Mouse (Mus musculus) MEL (cell line): Measurements from ENCODE around the gene Synpo2l. TPM values are rescaled to one million over a fixed set of nuclear protein-coding genes. Genes with fewer than 3 reads are reported as not detected.

Experiments used
- DNase-seq: peaks from one replicate; pipeline ENCODE4 v3.0.0; 2011; ENCODE audit warnings: low read depth, low spot score
- H3K27ac ChIP-seq: 2 replicates; pipeline ENCODE4 v1.5.1; 2012; ENCODE audit warnings: low read depth, mild to moderate bottlenecking, control low read depth, low read length, moderate library complexity; ENCODE audit not compliant: control insufficient read depth
- H3K27me3 ChIP-seq, 2 experiments: fragments of 150-350 bp in 1 of 2; sonication (generic) in 1 of 2; 2 replicates each; pipeline ENCODE4 v1.6.1; 2012; ENCODE audit warnings: low read length in 2 of 2, mild to moderate bottlenecking in 2 of 2, improper control_type of control experiment in 1 of 2, moderate library complexity in 1 of 2; ENCODE audit not compliant: insufficient read depth in 2 of 2, control insufficient read depth in 1 of 2
- H3K36me3 ChIP-seq, 2 experiments: 2 replicates each; pipeline ENCODE4 v1.6.1; 2012 to 2014; ENCODE audit warnings: low read length in 2 of 2, improper control_type of control experiment in 1 of 2, inconsistent platforms in 1 of 2, mild to moderate bottlenecking in 1 of 2; ENCODE audit not compliant: insufficient read depth in 2 of 2, control insufficient read depth in 1 of 2
- H3K4me1 ChIP-seq, 2 experiments: fragments of 150-350 bp in 1 of 2; sonication (generic) in 1 of 2; 2 replicates each; pipeline ENCODE4 v1.6.1; 2012; ENCODE audit warnings: low read length in 2 of 2, improper control_type of control experiment in 1 of 2, mild to moderate bottlenecking in 1 of 2; ENCODE audit not compliant: insufficient read depth in 2 of 2, control insufficient read depth in 1 of 2
- H3K4me3 ChIP-seq, 2 experiments: fragments of 150-350 bp in 1 of 2; sonication (generic) in 1 of 2; 2 replicates each; pipeline ENCODE4 v1.5.1; 2012; ENCODE audit warnings: low read depth in 2 of 2, low read length in 2 of 2, mild to moderate bottlenecking in 2 of 2, moderate library complexity in 2 of 2, control low read depth in 1 of 2, improper control_type of control experiment in 1 of 2; ENCODE audit not compliant: control insufficient read depth in 1 of 2, insufficient read depth in 1 of 2
- H3K79me2 ChIP-seq: 2 replicates; pipeline ENCODE4 v1.6.1; 2012; ENCODE audit warnings: mild to moderate bottlenecking, low read length, moderate library complexity; ENCODE audit not compliant: control insufficient read depth, poor library complexity, insufficient read depth
- H3K9ac ChIP-seq: 2 replicates; pipeline ENCODE4 v1.6.1; 2012; ENCODE audit warnings: low read depth, mild to moderate bottlenecking, control low read depth, low read length, moderate library complexity; ENCODE audit not compliant: control insufficient read depth, poor library complexity, severe bottlenecking
- H3K9me3 ChIP-seq: fragments of 150-350 bp; sonication (generic); replicated peaks from 2 replicates; pipeline ENCODE4 v1.6.1; 2012; ENCODE audit warnings: mild to moderate bottlenecking, low read length, improper control_type of control experiment, moderate library complexity; ENCODE audit not compliant: insufficient read depth
- CHD2 ChIP-seq: IDR thresholded peaks from 2 replicates; pipeline ENCODE4 v1.6.1; 2011; ENCODE audit warnings: low read length, improper control_type of control experiment
- E2F4 ChIP-seq: IDR thresholded peaks from 2 replicates; pipeline ENCODE4 v1.6.1; 2011; ENCODE audit warnings: low read depth, low read length, improper control_type of control experiment, borderline replicate concordance
- ELF1 ChIP-seq: IDR thresholded peaks from 2 replicates; pipeline ENCODE4 v1.6.1; 2014; ENCODE audit warnings: low read depth, mild to moderate bottlenecking, inconsistent platforms, low read length, improper control_type of control experiment, moderate library complexity
- GABPA ChIP-seq: IDR thresholded peaks from 2 replicates; pipeline ENCODE4 v1.6.1; 2012; ENCODE audit warnings: low read depth, mild to moderate bottlenecking, inconsistent platforms, low read length, improper control_type of control experiment, moderate library complexity
- KAT2A ChIP-seq: conservative IDR thresholded peaks from 2 replicates; pipeline ENCODE4 v1.6.1; 2012; ENCODE audit warnings: low read depth, low read length, improper control_type of control experiment, inconsistent platforms
- MAX ChIP-seq: IDR thresholded peaks from 2 replicates; pipeline ENCODE4 v1.6.1; 2011; ENCODE audit warnings: low read length, improper control_type of control experiment
- MAZ ChIP-seq: IDR thresholded peaks from 2 replicates; pipeline ENCODE4 v1.6.1; 2012; ENCODE audit warnings: low read depth, mild to moderate bottlenecking, inconsistent platforms, low read length, improper control_type of control experiment
- MEF2A ChIP-seq: IDR thresholded peaks from 2 replicates; pipeline ENCODE4 v1.6.1; 2014; ENCODE audit warnings: low read depth, mild to moderate bottlenecking, inconsistent platforms, low read length, improper control_type of control experiment; ENCODE audit not compliant: poor library complexity, insufficient replicate concordance, severe bottlenecking; ENCODE audit errors: extremely low read depth
- NRF1 ChIP-seq: IDR thresholded peaks from 2 replicates; pipeline ENCODE4 v1.6.1; 2014; ENCODE audit warnings: low read depth, mild to moderate bottlenecking, inconsistent platforms, low read length, improper control_type of control experiment, moderate library complexity; ENCODE audit not compliant: poor library complexity, insufficient read depth, severe bottlenecking
- POLR2A ChIP-seq, 2 experiments: IDR thresholded peaks; 2 replicates each; pipeline ENCODE4 v1.6.1; 2011 to 2012; ENCODE audit warnings: low read length in 2 of 2, mild to moderate bottlenecking in 2 of 2, control low read depth in 1 of 2, improper control_type of control experiment in 1 of 2, low read depth in 1 of 2, moderate library complexity in 1 of 2; ENCODE audit not compliant: control insufficient read depth in 1 of 2, insufficient read depth in 1 of 2, poor library complexity in 1 of 2
- RAD21 ChIP-seq: IDR thresholded peaks from 2 replicates; pipeline ENCODE4 v1.6.1; 2011; ENCODE audit warnings: mild to moderate bottlenecking, low read depth, low read length, improper control_type of control experiment
- RCOR1 ChIP-seq: IDR thresholded peaks from 2 replicates; pipeline ENCODE4 v1.6.1; 2012; ENCODE audit warnings: low read depth, mild to moderate bottlenecking, inconsistent platforms, low read length, improper control_type of control experiment
- TAL1 ChIP-seq: IDR thresholded peaks from 2 replicates; pipeline ENCODE4 v1.6.1; 2012; ENCODE audit warnings: mild to moderate bottlenecking, inconsistent platforms, low read length, moderate library complexity, mixed read lengths
- TBP ChIP-seq: IDR thresholded peaks from 2 replicates; pipeline ENCODE4 v1.8.0; 2011; ENCODE audit warnings: low read depth, low read length, improper control_type of control experiment
- USF2 ChIP-seq, 2 experiments: IDR thresholded peaks; 2 replicates each; pipeline ENCODE4 v1.6.1; 2011 to 2012; ENCODE audit warnings: improper control_type of control experiment in 2 of 2, low read length in 2 of 2, borderline replicate concordance in 1 of 2, inconsistent platforms in 1 of 2, low read depth in 1 of 2, mild to moderate bottlenecking in 1 of 2; ENCODE audit not compliant: insufficient read depth in 1 of 2
- ZKSCAN1 ChIP-seq: IDR thresholded peaks from 2 replicates; pipeline ENCODE4 v1.6.1; 2012; ENCODE audit warnings: low read depth, mild to moderate bottlenecking, inconsistent platforms, low read length, improper control_type of control experiment, moderate library complexity
- ZMIZ1 ChIP-seq: IDR thresholded peaks from 2 replicates; pipeline ENCODE4 v1.6.1; 2012; ENCODE audit warnings: low read depth, mild to moderate bottlenecking, inconsistent platforms, low read length, improper control_type of control experiment, moderate library complexity
- polyA plus RNA-seq, 2 experiments: library from polyadenylated mRNA; stranded (reverse) in 1 of 2; unstranded in 1 of 2; fragments of >175 nt in 1 of 2; fragments of >200 nt in 1 of 2; gene quantifications; 2 replicates each; pipeline versions ENCODE4 v1.2.1 to v1.2.4; 2012; ENCODE audit warnings: low replicate concordance in 2 of 2, low read depth in 1 of 2; ENCODE audit not compliant: insufficient read length in 2 of 2, insufficient read depth in 1 of 2, missing spikeins in 1 of 2
- total RNA-seq: library from RNA; depleted of rRNA; stranded (reverse); fragments of 300-350 nt; gene quantifications from 2 replicates; pipeline ENCODE4 v1.2.3, GENCODE M21; 2012

Synpo2l gene
- total and polyA plus RNA-seq, 3 experiments = 0.04 to 0.06 TPM; not detected in 1

- H3K4me3 ChIP-seq = no peak overlapping the region
- H3K9ac ChIP-seq = no peak overlapping the region
- H3K4me1 ChIP-seq = peaks cover 0 to 4% of the 10 kb centered on the region in 2 experiments; a peak in 1 of 4 replicates
- H3K27me3 ChIP-seq = no peaks in the 10 kb centered on the region
- H3K27ac ChIP-seq = no peak overlapping the region
- H3K79me2 ChIP-seq = no peaks in the 10 kb centered on the region
- DNase-seq = no peak
- TF ChIP-seq KAT2A (no peak), NRF1 (no peak), RAD21 (no peak), CHD2 (no peak), ZMIZ1 (no peak), MAZ (no peak), RCOR1 (no peak)
- H3K9me3 ChIP-seq = no peaks in the 10 kb centered on the region
- peaks cover 0 to 8% of the 10 kb centered on the region in 2 experiments; a peak in 2 of 4 replicates for H3K36me3 ChIP-seq
These were observed 55.3 kb downstream of the Synpo2l start for GRCm38 (mm10) chr14:20612820-20613219.

- DNase-seq = no peak
These were observed 58.0 kb downstream of the Synpo2l start for GRCm38 (mm10) chr14:20610146-20610545.

GRCm38 (mm10) chr14:20609519-20609918, 58.6 kb downstream of the Synpo2l start:
- Histone ChIP-seq H3K79me2 (no peaks in the 10 kb centered on the region; the same call in 1 of the 2 replicates), H3K36me3 (peaks cover 0 to 14% of the 10 kb centered on the region in 2 experiments; a peak in 2 of 4 replicates), H3K27me3 (no peaks in the 10 kb centered on the region), H3K9ac (no peak overlapping the region), H3K9me3 (no peaks in the 10 kb centered on the region), H3K4me3 (no peak overlapping the region), H3K4me1 (peaks cover 12 to 13% of the 10 kb centered on the region in 2 experiments), H3K27ac (no peak overlapping the region)
- no peak for DNase-seq
- no peak for TF ChIP-seq TBP
- TF ChIP-seq GABPA = no peak
- TF ChIP-seq USF2 (IDR thresholded peaks at IDR 0.05; ENCODE audit: borderline replicate concordance in 1 of 2, insufficient read depth in 1 of 2, low read depth in 1 of 2, low read length in 2 of 2) = no peak
- no peak for TF ChIP-seq ZKSCAN1
- no peak for TF ChIP-seq ZMIZ1
- no peak for TF ChIP-seq RAD21
- no peak for TF ChIP-seq E2F4
- no peak for TF ChIP-seq TAL1
- no peak for TF ChIP-seq MEF2A
- TF ChIP-seq ELF1 = no peak
- TF ChIP-seq MAX = no peak

More at GRCm38 (mm10) chr14:20610146-20610545, 58.0 kb downstream of the Synpo2l start:
- TF ChIP-seq POLR2A (IDR thresholded peaks at IDR 0.05; ENCODE audit: control insufficient read depth in 1 of 2, insufficient read depth in 1 of 2, low read depth in 1 of 2, low read length in 2 of 2, poor library complexity in 1 of 2) (no peak), GABPA (no peak)
- Histone ChIP-seq H3K79me2 (no peaks in the 10 kb centered on the region; the same call in 1 of the 2 replicates), H3K4me3 (no peak overlapping the region), H3K4me1 (peaks cover 12 to 13% of the 10 kb centered on the region in 2 experiments), H3K27ac (no peak overlapping the region), H3K36me3 (peaks cover 0 to 14% of the 10 kb centered on the region in 2 experiments; a peak in 2 of 4 replicates), H3K27me3 (no peaks in the 10 kb centered on the region), H3K9ac (no peak overlapping the region), H3K9me3 (no peaks in the 10 kb centered on the region)
